Mouse (Mus musculus) bone marrow macrophage, adult 2 months (primary cell): ENCODE data around the gene Olfr689.

Experiments
- CTCF ChIP-seq: IDR thresholded peaks from 2 replicates; pipeline ENCODE4 v1.5.1; 2012; ENCODE audit warnings: low read depth, mild to moderate bottlenecking, low read length, moderate library complexity
- POLR2A ChIP-seq: IDR thresholded peaks from 2 replicates; pipeline ENCODE4 v1.6.1; 2012; ENCODE audit warnings: mild to moderate bottlenecking, low read depth, low read length, borderline replicate concordance

DNA sequence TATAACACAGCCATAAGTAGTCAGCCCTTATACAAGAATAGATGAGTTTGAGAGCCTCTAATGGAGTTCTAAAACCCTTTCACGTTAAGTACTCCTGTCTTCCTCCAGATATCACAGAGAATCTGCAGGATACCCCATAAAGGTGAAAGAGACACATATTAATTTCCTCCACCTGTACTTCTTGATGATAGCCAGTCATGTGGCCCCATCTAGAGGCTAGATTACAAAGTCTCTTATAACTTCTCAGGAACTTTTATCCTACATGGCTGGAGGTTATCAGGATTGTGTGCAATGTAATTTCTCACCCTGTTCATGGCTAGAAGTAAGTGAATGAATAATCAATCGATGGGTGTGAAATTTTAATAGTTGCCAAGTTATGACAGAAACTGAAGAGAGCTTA, 14.3 kb downstream of the Olfr689 start:
- TF ChIP-seq POLR2A (no peak), CTCF (no peak)
